Mouse (Mus musculus) thymus, adult 2 months (tissue): ENCODE results near the gene Cxcr6. TPM values are rescaled to one million over a fixed set of nuclear protein-coding genes. Genes with fewer than 3 reads are reported as not detected.
A peak's percentile ranks its signal among the peaks of the same experiment; 100 is the strongest.

Experiments used
- DNase-seq: peaks from one replicate; pipeline ENCODE4 v3.0.0; 2021
- H3K27ac ChIP-seq: fragments of 200-500 bp; 2 replicates; pipeline ENCODE4 v1.5.1; 2012; ENCODE audit warnings: low read length, control low read depth; ENCODE audit not compliant: control insufficient read depth, insufficient read depth
- H3K27me3 ChIP-seq: fragments of 200-500 bp; 2 replicates; pipeline ENCODE4 v1.6.1; 2012; ENCODE audit warnings: mild to moderate bottlenecking, low read length, moderate library complexity, mixed read lengths; ENCODE audit not compliant: control insufficient read depth, insufficient read depth
- H3K36me3 ChIP-seq: fragments of 200-500 bp; 2 replicates; pipeline ENCODE4 v1.6.1; 2012; ENCODE audit warnings: mild to moderate bottlenecking, low read length, moderate library complexity; ENCODE audit not compliant: control insufficient read depth, insufficient read depth
- H3K4me1 ChIP-seq: fragments of 200-500 bp; replicated peaks from 2 replicates; pipeline ENCODE4 v1.6.1; 2012; ENCODE audit warnings: low read length; ENCODE audit not compliant: control insufficient read depth, insufficient read depth
- H3K4me3 ChIP-seq: fragments of 200-500 bp; 2 replicates; pipeline ENCODE4 v1.5.1; 2012; ENCODE audit warnings: mild to moderate bottlenecking, low read length, control low read depth, moderate library complexity; ENCODE audit not compliant: control insufficient read depth, insufficient read depth
- CTCF ChIP-seq: fragments of 200-500 bp; IDR thresholded peaks from 2 replicates; pipeline ENCODE4 v1.5.1; 2012; ENCODE audit warnings: mild to moderate bottlenecking, control low read depth, low read length, moderate library complexity, borderline replicate concordance; ENCODE audit not compliant: control insufficient read depth, poor library complexity, insufficient read depth; ENCODE audit errors: extremely low read depth
- POLR2A ChIP-seq: fragments of 200-500 bp; IDR thresholded peaks from 2 replicates; pipeline ENCODE4 v1.6.1; 2012; ENCODE audit warnings: mild to moderate bottlenecking, low read length, control low read depth, moderate library complexity; ENCODE audit not compliant: control insufficient read depth, poor library complexity, insufficient read depth; ENCODE audit errors: extremely low read depth
- WGBS: fragments of 180-500 bp; shearing (Covaris S2); methylation state at CpG from one replicate; pipeline ENCODE4 v1.1.7; 2018; 5-methylcytosine and 5-hydroxymethylcytosine counted together
- polyA plus RNA-seq: library from polyadenylated mRNA; depleted of rRNA; stranded (reverse); fragments of >200 nt; gene quantifications from 2 replicates; pipeline ENCODE4 v1.2.3, GENCODE M21; 2012

The Cxcr6 gene
- polyA plus RNA-seq, 1 experiment = 4.6 TPM

GRCm38 (mm10) chr9:123840243-123840642 lies 34.0 kb downstream of the Cxcr6 start:
- no peak for DNase-seq
- no peak overlapping the region for H3K4me3 ChIP-seq
- H3K27ac ChIP-seq = no peak overlapping the region
- H3K4me1 ChIP-seq = no peaks in the 10 kb centered on the region; the same call in 1 of the 2 replicates
- no peaks in the 10 kb centered on the region for H3K27me3 ChIP-seq
- no peak for TF ChIP-seq CTCF
- no peak for TF ChIP-seq POLR2A
- H3K36me3 ChIP-seq = peaks cover 67% of the 10 kb centered on the region
- 94% methylated on average over 6 of the region's 6 CpGs for WGBS

- Histone ChIP-seq H3K27ac (no peak overlapping the region), H3K36me3 (peaks cover 36% of the 10 kb centered on the region), H3K27me3 (no peaks in the 10 kb centered on the region), H3K4me3 (no peak overlapping the region), H3K4me1 (no peaks in the 10 kb centered on the region; the same call in 1 of the 2 replicates)
- TF ChIP-seq POLR2A (no peak), CTCF (no peak)
- DNase-seq = no peak
- WGBS = 91% methylated on average over 3 of the region's 3 CpGs
Measured at GRCm38 (mm10) chr9:123844468-123844867, 38.2 kb downstream of the Cxcr6 start.

- Histone ChIP-seq H3K4me1 (no peaks in the 10 kb centered on the region; the same call in 1 of the 2 replicates), H3K36me3 (peaks cover 30% of the 10 kb centered on the region), H3K4me3 (no peak overlapping the region), H3K27ac (no peak overlapping the region), H3K27me3 (no peaks in the 10 kb centered on the region)
- 65% methylated on average over 3 of the region's 3 CpGs for WGBS
- TF ChIP-seq POLR2A (no peak), CTCF (no peak)
- DNase-seq = no peak
Measured at GRCm38 (mm10) chr9:123845120-123845519, 38.8 kb downstream of the Cxcr6 start.

GRCm38 (mm10) chr9:123846490-123846889 lies 40.2 kb downstream of the Cxcr6 start:
- 98% methylated on average over 1 of the region's 1 CpGs for WGBS
- Histone ChIP-seq H3K4me1 (no peaks in the 10 kb centered on the region; the same call in 1 of the 2 replicates), H3K27ac (no peak overlapping the region)

GRCm38 (mm10) chr9:123849976-123850695 lies 43.9 kb downstream of the Cxcr6 start:
- Histone ChIP-seq H3K27me3 (no peaks in the 10 kb centered on the region), H3K27ac (no peak overlapping the region; the same call in 1 of the 2 replicates), H3K4me1 (no peaks in the 10 kb centered on the region; the same call in 1 of the 2 replicates), H3K4me3 (no peak overlapping the region), H3K36me3 (no peaks in the 10 kb centered on the region)
- 47% methylated on average over 2 of the region's 2 CpGs for WGBS
- no peak for TF ChIP-seq CTCF
- no peak for TF ChIP-seq POLR2A
- no peak for DNase-seq

More at GRCm38 (mm10) chr9:123846490-123846889, 40.2 kb downstream of the Cxcr6 start:
- peaks cover 18% of the 10 kb centered on the region for H3K36me3 ChIP-seq
- no peaks in the 10 kb centered on the region for H3K27me3 ChIP-seq
- TF ChIP-seq POLR2A (no peak), CTCF (no peak)
- no peak for DNase-seq
- no peak overlapping the region for H3K4me3 ChIP-seq

GRCm38 (mm10) chr9:123850705-123851061 lies 44.4 kb downstream of the Cxcr6 start:
- H3K4me1 ChIP-seq = no peaks in the 10 kb centered on the region
- 0% methylated on average over 2 of the region's 2 CpGs for WGBS
- no peak for TF ChIP-seq CTCF
- TF ChIP-seq POLR2A = no peak
- peak overlapping the region; percentile 87 for H3K27ac ChIP-seq
- no peaks in the 10 kb centered on the region for H3K36me3 ChIP-seq
- DNase-seq = peak; percentile 57
- peak overlapping the region; percentile 81 for H3K4me3 ChIP-seq
- no peaks in the 10 kb centered on the region for H3K27me3 ChIP-seq
